Mouse (Mus musculus): Measurements from ENCODE around the gene Pank3.
"Not testable (repeated sequence)": the region's sequence is repeated elsewhere in the genome, so short reads cannot be mapped to it uniquely, and the experiment has no call there.

- TF ChIP-seq EP300, CTCF (IDR thresholded peaks at IDR 0.05; ENCODE audit: low read depth): not testable (repeated sequence)
Observed at GRCm38 (mm10) chr11:35840806-35841205, 71.5 kb downstream of the Pank3 start.
